Mouse (Mus musculus): ENCODE data around the gene Tyw5.
A peak's percentile ranks its signal among the peaks of the same experiment; 100 is the strongest.

Tyw5 gene

DNA sequence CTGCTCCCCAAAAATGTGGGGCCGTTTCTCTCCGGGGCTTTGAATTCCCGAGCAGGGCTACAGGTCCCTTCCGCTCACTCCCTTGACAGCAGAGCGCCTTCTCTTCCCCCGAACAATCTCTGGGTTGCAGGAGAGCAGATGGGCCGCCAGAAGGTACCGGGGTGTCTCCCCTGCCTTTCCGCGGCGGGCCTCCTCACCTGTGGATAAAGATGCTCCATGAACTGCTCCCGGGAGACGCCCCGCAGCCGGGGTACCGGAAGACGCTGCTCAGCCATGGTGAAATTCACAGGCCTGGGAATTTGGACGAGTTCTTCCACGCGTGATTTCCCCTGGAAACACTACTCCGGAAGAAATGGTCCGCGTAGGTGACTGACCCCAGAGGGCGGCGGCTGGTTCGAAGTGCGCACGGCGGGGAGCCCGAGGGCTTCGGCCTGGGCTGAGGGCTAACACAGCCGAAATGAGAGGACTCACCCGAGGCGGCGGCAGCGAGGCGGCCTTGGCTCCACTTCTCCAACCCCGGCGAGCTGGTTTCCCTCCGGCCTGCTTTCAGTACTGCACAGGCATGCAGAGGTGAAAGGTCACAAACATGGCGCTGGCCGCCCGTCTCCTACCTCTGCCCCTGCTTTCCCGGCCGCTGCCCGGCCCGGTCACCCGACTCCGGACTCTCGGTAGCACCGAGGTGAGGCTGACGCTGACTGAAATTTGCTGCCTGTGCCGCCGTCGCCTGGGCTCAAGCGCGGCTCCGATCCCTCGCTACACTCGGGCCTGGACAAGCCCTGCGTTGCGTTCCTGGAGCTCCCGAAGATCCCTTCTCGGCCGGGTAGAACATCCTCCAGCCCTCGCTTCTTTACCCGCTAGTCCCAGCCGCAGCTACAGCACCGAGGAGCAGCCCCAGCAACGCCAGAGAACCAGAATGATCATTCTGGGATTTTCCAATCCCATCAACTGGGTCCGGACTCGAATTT is at the start of gene Tyw5, which contains the start of gene Maip1:
Tyw5 (minus strand) TSS at position 915 of the 965 bp plus-strand sequence.
Maip1 (plus strand) TSS at position 142 of the 965 bp plus-strand sequence.
- peak; percentile 85 for DNase-seq

DNA sequence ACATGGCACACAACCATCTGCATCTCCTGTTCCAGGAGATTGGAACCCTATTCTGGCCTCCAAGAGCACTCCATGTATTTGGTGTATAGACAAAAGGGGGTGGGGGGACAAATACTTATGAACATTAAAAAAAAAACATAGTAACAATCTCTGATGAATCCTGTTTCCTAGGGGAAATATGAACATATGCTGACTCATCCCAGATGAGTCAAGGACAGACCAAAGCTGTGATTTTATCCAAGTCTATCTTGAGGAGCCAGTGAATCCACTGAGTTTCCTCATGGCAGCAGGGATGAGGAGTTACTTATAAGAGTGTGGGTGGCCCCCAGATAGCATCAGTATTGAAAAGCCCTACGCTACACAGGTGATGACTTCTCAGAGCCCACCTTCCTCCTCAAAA is 43.3 kb upstream of the Tyw5 start:
- DNase-seq = no peak

DNA sequence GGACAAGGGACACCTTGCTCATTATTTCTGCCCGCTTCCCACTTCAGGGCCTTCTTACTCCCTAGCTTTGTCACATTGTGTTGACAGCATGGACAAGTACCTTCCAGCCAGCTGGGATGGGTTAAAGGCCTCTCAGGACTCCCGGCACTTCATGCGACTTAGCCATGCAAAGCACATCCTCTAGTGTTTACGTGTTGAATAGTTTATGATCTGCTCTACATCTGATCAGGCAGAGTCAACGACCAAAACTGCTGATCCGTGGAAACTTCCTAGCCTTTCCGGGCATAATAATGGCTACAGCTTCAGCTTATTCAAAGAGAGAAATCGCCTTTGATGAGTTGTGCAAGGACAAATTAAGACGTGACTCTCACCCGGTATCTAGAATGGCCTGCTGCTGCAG is 38.8 kb upstream of the Tyw5 start:
- no peak for DNase-seq

DNA sequence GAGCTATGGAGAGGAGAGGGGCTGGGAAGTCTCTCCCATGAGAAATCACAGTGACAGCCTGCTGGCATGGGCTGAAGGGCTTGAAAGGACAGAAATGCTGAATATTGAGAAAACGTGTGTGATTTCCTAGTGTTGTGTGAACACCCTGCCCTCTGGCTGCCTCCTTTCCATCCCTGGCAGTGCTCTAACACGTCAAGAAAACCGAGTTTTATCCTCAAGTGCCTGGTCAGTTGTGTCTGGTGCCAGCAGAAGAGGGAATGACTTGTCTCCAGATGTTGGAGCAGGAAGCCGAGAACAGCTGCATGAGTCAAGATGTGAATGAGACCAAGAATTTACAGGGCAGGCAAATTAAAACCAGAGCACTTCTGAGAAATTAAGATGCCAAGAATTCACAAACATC is 33.9 kb upstream of the Tyw5 start:
- no peak for DNase-seq

DNA sequence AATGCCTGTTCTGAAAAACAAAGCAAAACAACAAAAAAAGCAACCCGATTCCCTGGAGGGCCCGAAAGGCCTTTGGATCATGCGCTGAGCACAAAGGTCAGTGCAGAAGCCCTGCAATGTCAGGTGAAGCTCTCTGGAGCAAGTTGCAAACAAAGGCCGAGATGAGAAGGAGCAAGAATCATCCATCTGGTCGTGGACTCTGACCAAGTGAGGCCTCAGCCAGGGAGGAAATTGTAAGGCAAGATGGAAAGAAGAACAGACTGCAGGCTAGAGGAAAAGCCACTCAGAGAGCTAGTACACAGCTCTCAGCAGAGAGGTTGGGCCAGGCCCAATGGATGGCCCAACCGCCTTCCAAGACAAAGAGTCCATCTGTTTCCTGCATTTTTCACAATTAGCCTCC is 32.1 kb upstream of the Tyw5 start:
- DNase-seq = peak; percentile 60

- no peak for DNase-seq
Observed at GRCm38 (mm10) chr1:57436954-57437353, 30.1 kb upstream of the Tyw5 start.

DNA sequence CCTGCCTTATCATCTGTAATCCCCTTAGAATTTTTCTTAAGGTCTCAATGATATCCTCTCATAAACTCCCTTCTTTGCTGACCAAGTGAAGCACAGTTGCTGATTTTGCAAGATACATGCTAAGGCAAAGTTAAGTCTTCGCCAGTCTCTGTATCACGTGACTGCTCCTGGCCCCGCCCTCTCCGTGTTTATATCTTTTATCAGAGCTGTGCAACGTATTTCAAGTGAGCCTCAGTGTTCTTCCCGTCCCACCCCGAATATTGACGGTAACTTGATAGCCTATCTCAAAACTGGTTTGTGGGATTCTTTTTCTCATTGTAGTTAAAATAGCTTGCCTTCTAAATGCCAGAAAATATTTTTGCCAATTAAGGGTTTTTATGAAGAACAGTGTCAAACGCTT is 29.5 kb upstream of the Tyw5 start:
- DNase-seq = peak; percentile 70

- DNase-seq = no peak
Observed at GRCm38 (mm10) chr1:57433141-57433540, 26.2 kb upstream of the Tyw5 start.

- DNase-seq = no peak
Observed at GRCm38 (mm10) chr1:57429786-57430483, 23.0 kb upstream of the Tyw5 start.

GRCm38 (mm10) chr1:57428368-57429308 is 21.7 kb upstream of the Tyw5 start:
- DNase-seq = peak; percentile 90

DNA sequence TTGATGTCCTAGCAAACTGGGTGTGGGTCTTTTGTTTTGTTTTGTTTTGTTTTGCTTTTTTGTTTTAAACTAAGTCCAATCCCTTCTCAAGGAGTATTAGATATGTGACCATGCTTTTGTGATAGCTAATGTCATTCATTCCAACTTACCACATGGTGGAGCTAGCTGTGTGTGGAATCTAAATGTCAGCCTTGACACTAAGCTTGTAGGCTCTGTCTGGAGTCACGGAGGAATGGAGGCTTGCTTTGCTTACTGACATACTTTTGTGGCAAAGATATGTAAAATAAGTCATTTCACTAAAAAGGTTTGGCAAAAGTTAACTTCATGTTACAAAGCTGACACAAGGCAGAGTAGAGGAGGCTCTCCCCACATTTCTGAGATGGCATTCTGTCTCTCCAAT is 16.8 kb upstream of the Tyw5 start:
- DNase-seq = no peak

- DNase-seq = no peak
Observed at GRCm38 (mm10) chr1:57413397-57413796, 6.5 kb upstream of the Tyw5 start.

- DNase-seq = no peak
Observed at GRCm38 (mm10) chr1:57408994-57409393, 2.1 kb upstream of the Tyw5 start.

DNA sequence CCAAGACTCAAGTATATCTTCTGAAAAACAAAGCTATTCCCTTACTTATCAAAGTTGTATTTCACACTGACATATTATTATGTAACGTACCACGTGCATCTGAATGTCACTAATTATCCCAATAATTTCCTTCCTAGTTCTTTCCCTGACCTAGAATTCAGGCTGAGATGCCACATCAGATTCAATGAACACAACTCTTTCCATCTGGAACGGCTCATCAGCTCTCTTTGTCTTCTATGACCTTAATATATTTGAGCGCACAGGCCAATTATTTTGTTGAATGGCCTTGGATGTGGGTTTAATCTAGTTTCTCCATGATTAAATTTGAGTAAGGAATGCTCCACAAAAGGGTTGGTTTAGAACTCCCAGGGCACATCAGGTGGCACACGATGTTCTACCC is 4.8 kb downstream of the Tyw5 start:
- no peak for DNase-seq

- DNase-seq = no peak
Observed at GRCm38 (mm10) chr1:57400877-57401276, 6.0 kb downstream of the Tyw5 start.

GRCm38 (mm10) chr1:57400321-57400720 is 6.6 kb downstream of the Tyw5 start:
- no peak for DNase-seq

GRCm38 (mm10) chr1:57394051-57394450 is 12.8 kb downstream of the Tyw5 start:
- peak; percentile 55 for DNase-seq

GRCm38 (mm10) chr1:57392417-57392816 is 14.5 kb downstream of the Tyw5 start:
- DNase-seq = no peak

- DNase-seq = no peak
Observed at GRCm38 (mm10) chr1:57390993-57391790, 15.7 kb downstream of the Tyw5 start.

DNA sequence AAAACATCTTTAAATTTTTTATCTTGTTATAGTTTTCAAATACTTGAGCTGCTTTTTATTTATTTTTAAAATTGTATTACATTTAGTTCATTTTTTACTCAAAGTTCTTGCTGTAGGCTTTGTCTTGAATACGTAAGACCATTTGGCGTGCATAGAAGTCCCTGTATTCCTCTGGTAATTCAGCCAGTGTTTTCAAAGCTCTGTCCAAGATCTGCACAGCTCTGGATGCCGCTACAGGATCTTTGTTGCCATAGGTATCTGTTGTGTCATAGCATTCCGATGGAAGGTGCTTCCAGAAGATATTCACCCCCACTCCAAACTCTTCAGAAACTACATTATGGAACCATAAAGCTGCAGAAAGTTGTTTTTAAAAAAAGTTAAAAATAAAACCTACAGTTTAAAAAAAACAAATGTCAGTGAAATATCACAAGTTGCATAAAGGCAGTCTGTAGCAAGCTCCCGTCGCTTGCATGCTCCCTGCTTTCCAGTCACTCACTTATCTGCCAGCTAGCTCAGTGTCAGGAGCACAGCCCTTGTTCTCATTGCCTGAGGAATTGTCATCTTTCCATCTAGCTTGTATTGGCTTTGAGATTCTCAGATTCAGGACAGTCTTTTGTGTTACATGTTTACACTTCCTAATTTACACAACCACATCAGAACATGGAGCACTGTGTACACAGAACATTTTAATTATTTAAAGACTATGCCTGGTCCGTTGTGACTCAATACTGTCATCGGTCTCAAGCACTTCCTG is 18.3 kb downstream of the Tyw5 start:
- DNase-seq = no peak

GRCm38 (mm10) chr1:57387876-57388275 is 19.0 kb downstream of the Tyw5 start:
- DNase-seq = no peak
